Mouse (Mus musculus) myocyte (in vitro differentiated cells): Measurements from ENCODE around the gene Arl6ip5. TPM values are rescaled to one million over a fixed set of nuclear protein-coding genes. Genes with fewer than 3 reads are reported as not detected.

Experiments
- H3K27me3 ChIP-seq: one replicate; pipeline ENCODE4 v1.6.1; 2011; ENCODE audit not compliant: control insufficient read depth, insufficient read depth, insufficient read length
- H3K36me3 ChIP-seq: one replicate; pipeline ENCODE4 v1.6.1; 2011; ENCODE audit not compliant: control insufficient read depth, insufficient read depth
- H3K4me2 ChIP-seq: one replicate; pipeline ENCODE4 v1.6.1; 2011; ENCODE audit warnings: low read depth, control low read depth
- H3K4me3 ChIP-seq: one replicate; pipeline ENCODE4 v1.5.1; 2011; ENCODE audit warnings: mild to moderate bottlenecking, control low read depth, moderate library complexity
- H3K79me2 ChIP-seq: one replicate; pipeline ENCODE4 v1.6.1; 2011; ENCODE audit not compliant: control insufficient read depth, insufficient read depth
- H3ac ChIP-seq: one replicate; pipeline ENCODE4 v1.6.1; 2011; ENCODE audit not compliant: control insufficient read depth, insufficient read length
- CEBPB ChIP-seq: IDR thresholded peaks from 2 replicates; pipeline ENCODE4 v1.6.1; 2011; ENCODE audit warnings: mild to moderate bottlenecking, moderate library complexity; ENCODE audit not compliant: poor library complexity, insufficient read depth, severe bottlenecking
- E2F4 ChIP-seq: IDR thresholded peaks from one replicate; pipeline ENCODE4 v1.6.1; 2011; ENCODE audit warnings: mild to moderate bottlenecking, control low read depth, moderate library complexity; ENCODE audit not compliant: insufficient read depth
- MAX ChIP-seq: IDR thresholded peaks from one replicate; pipeline ENCODE4 v1.6.1; 2011; ENCODE audit warnings: low read depth, mild to moderate bottlenecking, control low read depth
- MYOD1 ChIP-seq, 3 experiments: IDR thresholded peaks; one replicate each; pipeline ENCODE4 v1.6.1; 2011; ENCODE audit warnings: control low read depth in 2 of 3, low read depth in 2 of 3, mild to moderate bottlenecking in 2 of 3, moderate library complexity in 1 of 3; ENCODE audit not compliant: insufficient read length in 2 of 3, control insufficient read depth in 1 of 3
- MYOG ChIP-seq, 3 experiments: IDR thresholded peaks; one replicate each; pipeline ENCODE4 v1.6.1; 2011; ENCODE audit warnings: control low read depth in 2 of 3, low read depth in 2 of 3, mild to moderate bottlenecking in 2 of 3; ENCODE audit not compliant: insufficient read length in 2 of 3, control insufficient read depth in 1 of 3, insufficient read depth in 1 of 3
- POLR2A ChIP-seq: IDR thresholded peaks from one replicate; pipeline ENCODE4 v1.6.1; 2011; ENCODE audit warnings: low read depth, mild to moderate bottlenecking, control low read depth, moderate library complexity; ENCODE audit not compliant: insufficient read length
- POLR2AphosphoS2 ChIP-seq: IDR thresholded peaks from one replicate; pipeline ENCODE4 v1.6.1; 2011; ENCODE audit warnings: low read depth, control low read depth; ENCODE audit not compliant: insufficient read length
- REST ChIP-seq: IDR thresholded peaks from one replicate; pipeline ENCODE4 v1.6.1; 2011; ENCODE audit warnings: mild to moderate bottlenecking, control low read depth, moderate library complexity; ENCODE audit not compliant: insufficient read depth, insufficient read length
- SRF ChIP-seq: IDR thresholded peaks from one replicate; pipeline ENCODE4 v1.6.1; 2011; ENCODE audit warnings: low read depth; ENCODE audit not compliant: control insufficient read depth, insufficient read length
- TCF12 ChIP-seq: IDR thresholded peaks from one replicate; pipeline ENCODE4 v1.6.1; 2011; ENCODE audit warnings: mild to moderate bottlenecking, control low read depth; ENCODE audit not compliant: poor library complexity, insufficient read depth, severe bottlenecking
- TCF3 ChIP-seq: IDR thresholded peaks from one replicate; pipeline ENCODE4 v1.6.1; 2011; ENCODE audit warnings: low read depth, control low read depth; ENCODE audit not compliant: insufficient read length
- USF1 ChIP-seq: IDR thresholded peaks from one replicate; pipeline ENCODE4 v1.6.1; 2011; ENCODE audit warnings: low read depth, mild to moderate bottlenecking, control low read depth, moderate library complexity
- polyA plus RNA-seq: library from polyadenylated mRNA; unstranded; fragments of >200 nt; fragmentation: generic; extraction: Trizol; gene quantifications from one replicate; pipeline ENCODE4 v1.2.1, GENCODE M21; 2012; ENCODE audit warnings: missing spikeins

The Arl6ip5 gene
- polyA plus RNA-seq, 1 experiment, result 750 TPM

DNA sequence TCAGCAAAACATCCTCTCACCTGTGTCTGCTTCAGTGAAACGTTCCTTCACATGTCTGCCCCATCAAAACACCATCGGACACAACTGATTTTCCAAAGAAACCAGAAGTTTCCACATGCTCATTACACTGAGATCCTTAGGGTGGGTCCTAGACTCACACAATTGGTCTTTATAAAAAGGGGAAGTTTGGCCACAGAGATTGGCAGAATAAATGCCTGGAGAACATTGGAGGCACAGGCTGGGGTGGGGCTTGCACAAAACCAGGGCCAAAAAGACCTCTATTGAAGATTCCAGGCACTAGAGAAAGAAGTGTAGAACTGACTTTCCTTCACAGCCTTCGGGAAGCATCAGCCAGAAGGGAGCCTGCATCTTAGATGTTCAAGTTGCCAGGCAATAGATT is 63.3 kb downstream of the Arl6ip5 start:
- Histone ChIP-seq H3ac (no peak overlapping the region), H3K4me2 (no peak overlapping the region), H3K79me2 (no peaks in the 10 kb centered on the region), H3K36me3 (no peaks in the 10 kb centered on the region), H3K27me3 (no peaks in the 10 kb centered on the region), H3K4me3 (no peak overlapping the region)
- TF ChIP-seq TCF3 (no peak), REST (no peak), TCF12 (no peak), USF1 (no peak), MYOD1 (IDR thresholded peaks at IDR 0.05; ENCODE audit: control insufficient read depth in 1 of 3, insufficient read length in 2 of 3, low read depth in 2 of 3) (no peak)

DNA sequence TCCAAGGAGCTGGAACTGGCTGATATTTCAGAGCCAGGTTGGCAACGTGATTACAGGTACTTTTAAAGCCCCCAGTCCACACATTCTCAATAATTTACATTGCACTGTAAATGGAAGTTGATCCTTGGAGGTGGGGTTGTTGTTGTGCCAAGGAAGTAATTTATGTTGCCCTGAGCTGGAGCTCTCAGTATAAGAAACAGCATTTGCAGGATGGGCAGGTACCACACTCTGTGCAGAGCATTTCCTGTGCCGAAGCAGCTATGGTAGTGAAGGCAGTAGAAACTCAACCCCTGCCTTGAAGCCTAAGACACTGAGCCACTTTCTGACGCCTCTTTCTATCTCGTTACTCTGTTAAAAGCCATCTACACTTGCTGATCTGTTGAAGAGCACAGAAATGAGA is 65.3 kb downstream of the Arl6ip5 start:
- H3K4me2 ChIP-seq, result peak overlapping the region; percentile 45
- H3K36me3 ChIP-seq, result no peaks in the 10 kb centered on the region
- no peaks in the 10 kb centered on the region for H3K79me2 ChIP-seq
- H3K4me3 ChIP-seq, result no peak overlapping the region
- H3K27me3 ChIP-seq, result peaks cover 4% of the 10 kb centered on the region
- TF ChIP-seq CEBPB (no peak), REST (no peak), MYOD1 (IDR thresholded peaks at IDR 0.05; ENCODE audit: control insufficient read depth in 1 of 3, insufficient read length in 2 of 3, low read depth in 2 of 3) (no peak), POLR2A (no peak), E2F4 (no peak), MAX (no peak), POLR2AphosphoS2 (no peak)
- H3ac ChIP-seq, result no peak overlapping the region

DNA sequence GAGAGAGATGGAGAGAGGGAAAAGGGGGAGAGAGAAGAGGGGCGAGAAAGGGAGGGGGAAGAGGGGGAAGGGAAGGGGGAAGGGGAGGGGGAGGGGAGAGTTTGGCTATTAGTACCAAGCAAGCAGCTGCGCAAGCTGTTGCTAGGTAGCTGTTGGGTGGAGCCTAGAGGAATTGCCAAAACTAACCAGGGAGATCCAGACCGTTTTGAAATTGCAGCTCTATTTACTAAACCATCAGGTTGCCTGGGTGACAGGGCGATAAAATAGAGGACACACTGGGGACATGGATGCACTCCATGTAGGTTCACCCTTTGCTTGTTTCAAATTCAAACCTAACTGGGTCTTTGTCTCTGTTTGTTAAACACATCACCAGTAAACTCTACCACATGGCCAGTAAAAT is 65.9 kb downstream of the Arl6ip5 start:
- no peaks in the 10 kb centered on the region for H3K79me2 ChIP-seq
- H3K36me3 ChIP-seq, result no peaks in the 10 kb centered on the region
- TF ChIP-seq TCF3, result no peak
- TF ChIP-seq MAX, result no peak
- no peak for TF ChIP-seq REST
- TF ChIP-seq CEBPB, result no peak
- no peak for TF ChIP-seq TCF12
- no peak for TF ChIP-seq SRF
- no peak for TF ChIP-seq MYOG (IDR thresholded peaks at IDR 0.05; ENCODE audit: control insufficient read depth in 1 of 3, insufficient read depth in 1 of 3, insufficient read length in 2 of 3, low read depth in 2 of 3)
- TF ChIP-seq USF1, result no peak
- TF ChIP-seq MYOD1 (IDR thresholded peaks at IDR 0.05; ENCODE audit: control insufficient read depth in 1 of 3, insufficient read length in 2 of 3, low read depth in 2 of 3), result no peak
- TF ChIP-seq E2F4, result no peak
- no peak for TF ChIP-seq POLR2A
- TF ChIP-seq POLR2AphosphoS2, result no peak
- no peak overlapping the region for H3ac ChIP-seq
- peaks cover 5% of the 10 kb centered on the region for H3K27me3 ChIP-seq
- H3K4me3 ChIP-seq, result no peak overlapping the region
- peak overlapping the region; percentile 45 for H3K4me2 ChIP-seq

DNA sequence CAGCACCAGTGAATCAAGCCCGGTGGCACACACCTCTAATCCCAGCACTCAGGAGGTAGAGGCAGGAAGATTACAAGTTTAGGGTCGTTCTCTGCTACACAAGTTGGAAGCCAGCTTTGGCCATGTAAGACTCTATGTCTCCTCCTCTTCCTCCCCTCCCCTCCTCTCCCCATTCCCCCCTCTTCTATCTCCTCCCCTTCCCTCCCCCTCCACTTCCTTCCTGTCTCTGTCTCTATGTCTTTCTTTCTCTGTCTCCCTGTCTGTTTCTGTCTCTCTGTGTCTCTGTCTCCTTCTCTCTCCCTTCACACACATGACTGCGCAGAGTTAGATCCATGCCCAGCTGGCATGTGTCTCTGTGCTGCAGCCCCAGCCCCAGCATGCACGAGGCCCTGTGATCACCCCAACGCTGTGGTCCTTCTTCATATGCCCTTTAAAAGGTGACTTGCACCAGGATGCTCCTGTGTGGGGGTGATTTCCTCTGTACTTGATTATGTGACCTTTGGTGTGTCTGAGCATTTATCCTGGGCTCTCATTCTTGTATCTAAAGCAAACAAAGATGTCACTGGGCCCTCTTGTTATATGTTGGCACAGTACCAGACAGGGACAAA is 66.5 kb downstream of the Arl6ip5 start:
- TF ChIP-seq MAX, result no peak
- TF ChIP-seq POLR2AphosphoS2, result no peak
- no peak for TF ChIP-seq USF1
- no peak for TF ChIP-seq MYOD1 (IDR thresholded peaks at IDR 0.05; ENCODE audit: control insufficient read depth in 1 of 3, insufficient read length in 2 of 3, low read depth in 2 of 3)
- TF ChIP-seq E2F4, result no peak
- no peak for TF ChIP-seq TCF3
- TF ChIP-seq TCF12, result no peak
- TF ChIP-seq CEBPB, result no peak
- TF ChIP-seq SRF, result no peak
- no peak for TF ChIP-seq POLR2A
- TF ChIP-seq REST, result no peak
- no peak overlapping the region for H3ac ChIP-seq
- no peak overlapping the region for H3K4me3 ChIP-seq
- H3K27me3 ChIP-seq, result peaks cover 5% of the 10 kb centered on the region
- no peaks in the 10 kb centered on the region for H3K79me2 ChIP-seq
- no peak overlapping the region for H3K4me2 ChIP-seq
- H3K36me3 ChIP-seq, result no peaks in the 10 kb centered on the region

DNA sequence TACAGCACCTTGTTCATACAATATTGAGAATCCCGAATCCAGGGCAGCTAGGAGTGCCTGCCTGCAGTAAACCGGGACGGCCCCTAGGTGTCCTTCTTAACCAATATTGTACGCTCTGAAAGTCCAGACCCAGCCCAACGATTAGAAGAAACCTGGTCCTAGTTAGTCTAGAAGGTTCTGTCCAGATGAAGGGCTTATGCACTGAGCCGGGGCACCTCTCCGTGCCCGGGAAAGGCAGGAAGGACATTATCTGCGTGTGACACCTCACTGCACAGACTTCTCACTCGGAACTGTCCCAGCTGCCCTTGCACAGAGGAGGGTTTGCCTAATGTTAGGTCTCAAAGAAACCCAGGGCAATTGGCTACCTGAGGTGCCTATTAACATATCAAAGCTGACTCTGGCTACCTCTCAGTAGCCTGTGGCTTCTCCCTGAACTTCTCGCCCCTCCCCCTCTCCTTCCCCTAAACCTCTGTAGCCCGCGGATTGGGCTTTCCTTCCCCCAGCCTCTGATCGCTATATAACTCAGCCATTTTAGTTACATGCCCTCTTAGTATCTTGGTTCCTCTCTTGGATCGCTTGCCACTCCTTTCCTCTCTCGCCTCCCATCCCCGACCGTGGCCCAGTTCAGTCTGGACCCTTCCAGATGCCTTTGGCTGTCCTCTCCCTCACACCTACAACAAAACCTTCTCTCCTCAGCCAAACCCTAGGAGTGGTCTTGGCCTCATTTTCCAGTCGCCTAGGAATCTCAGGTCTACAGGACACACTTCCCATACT is 67.7 kb downstream of the Arl6ip5 start:
- Histone ChIP-seq H3K4me2 (peak overlapping the region; percentile 80), H3K4me3 (no peak overlapping the region), H3K79me2 (no peaks in the 10 kb centered on the region), H3K36me3 (no peaks in the 10 kb centered on the region), H3ac (no peak overlapping the region), H3K27me3 (peaks cover 5% of the 10 kb centered on the region)
- no peak for TF ChIP-seq CEBPB
- no peak for TF ChIP-seq MYOG (IDR thresholded peaks at IDR 0.05; ENCODE audit: control insufficient read depth in 1 of 3, insufficient read depth in 1 of 3, insufficient read length in 2 of 3, low read depth in 2 of 3)
